Mouse (Mus musculus): ENCODE measurements at regions not wholly inside any gene's neighbourhood (a gene's known extent, or its start where the extent isn't known, plus 50 kb on each side); places are given as distances from the start of the nearest gene placed in this dataset.
A peak's percentile ranks its signal among the peaks of the same experiment; 100 is the strongest.
"Not testable (repeated sequence)": the region's sequence is repeated elsewhere in the genome, so short reads cannot be mapped to it uniquely, and the experiment has no call there.

DNA sequence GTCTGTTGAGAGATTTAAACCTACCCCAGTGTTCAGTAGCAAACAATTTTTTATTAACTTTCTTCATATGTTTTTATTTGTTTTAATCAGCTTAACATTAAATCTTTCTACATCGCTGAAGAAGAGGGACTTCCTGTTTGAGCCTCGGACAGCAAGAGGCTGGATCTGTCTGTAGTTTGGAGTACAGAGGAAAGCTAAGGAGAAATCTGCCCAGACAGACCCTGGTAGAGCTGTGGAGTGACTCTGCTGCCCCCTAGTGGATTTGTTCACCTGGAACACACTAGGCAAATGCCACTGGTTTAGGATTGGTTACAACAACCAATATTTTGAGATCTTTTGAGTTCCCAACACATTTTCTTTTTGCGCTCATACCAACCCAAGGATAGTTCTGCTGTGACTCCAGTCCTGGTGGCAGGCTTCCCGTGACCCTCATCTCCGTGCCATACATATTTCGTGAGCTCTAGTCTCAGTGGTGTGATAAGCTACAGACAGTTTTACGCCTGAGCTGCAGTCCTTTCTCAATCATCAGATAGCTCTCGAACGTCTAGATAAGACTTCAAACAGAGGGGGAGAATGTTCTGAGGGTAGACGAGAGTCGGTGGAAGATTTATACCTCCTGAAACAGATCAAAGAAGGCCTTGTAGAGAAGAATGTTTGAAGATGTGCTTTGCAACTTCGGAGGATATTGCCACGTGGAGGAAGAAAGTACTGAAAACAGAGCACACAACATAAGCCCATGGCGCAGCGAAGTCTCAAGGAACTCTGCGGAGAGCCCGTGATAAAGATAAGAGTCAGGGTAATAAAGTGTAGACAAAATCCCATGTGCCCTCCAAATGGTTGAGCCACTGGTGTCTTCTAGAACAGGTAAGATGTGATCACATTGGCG is 119.0 kb upstream of the Nabp1 start:
- ATAC-seq = peak; percentile 55

DNA sequence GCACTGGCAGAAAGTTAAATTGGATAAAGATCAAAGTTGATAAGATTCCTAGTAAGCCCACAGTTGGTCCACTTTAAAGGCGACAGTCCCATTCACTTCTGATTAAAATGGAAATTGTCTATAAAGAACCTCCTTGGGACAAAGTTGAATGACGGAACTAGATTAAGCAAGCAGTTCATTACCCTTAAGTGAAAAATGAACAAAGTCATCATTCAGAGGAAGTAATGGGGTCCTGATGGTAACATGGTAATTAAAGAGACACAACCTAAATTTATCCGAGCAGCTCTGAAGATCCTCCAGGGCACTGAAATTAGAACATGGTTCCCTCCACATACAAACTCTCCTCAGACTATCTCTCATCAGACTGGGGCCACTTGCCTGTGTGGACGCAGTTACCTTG is 116.4 kb upstream of the Nabp1 start:
- ATAC-seq = no peak

DNA sequence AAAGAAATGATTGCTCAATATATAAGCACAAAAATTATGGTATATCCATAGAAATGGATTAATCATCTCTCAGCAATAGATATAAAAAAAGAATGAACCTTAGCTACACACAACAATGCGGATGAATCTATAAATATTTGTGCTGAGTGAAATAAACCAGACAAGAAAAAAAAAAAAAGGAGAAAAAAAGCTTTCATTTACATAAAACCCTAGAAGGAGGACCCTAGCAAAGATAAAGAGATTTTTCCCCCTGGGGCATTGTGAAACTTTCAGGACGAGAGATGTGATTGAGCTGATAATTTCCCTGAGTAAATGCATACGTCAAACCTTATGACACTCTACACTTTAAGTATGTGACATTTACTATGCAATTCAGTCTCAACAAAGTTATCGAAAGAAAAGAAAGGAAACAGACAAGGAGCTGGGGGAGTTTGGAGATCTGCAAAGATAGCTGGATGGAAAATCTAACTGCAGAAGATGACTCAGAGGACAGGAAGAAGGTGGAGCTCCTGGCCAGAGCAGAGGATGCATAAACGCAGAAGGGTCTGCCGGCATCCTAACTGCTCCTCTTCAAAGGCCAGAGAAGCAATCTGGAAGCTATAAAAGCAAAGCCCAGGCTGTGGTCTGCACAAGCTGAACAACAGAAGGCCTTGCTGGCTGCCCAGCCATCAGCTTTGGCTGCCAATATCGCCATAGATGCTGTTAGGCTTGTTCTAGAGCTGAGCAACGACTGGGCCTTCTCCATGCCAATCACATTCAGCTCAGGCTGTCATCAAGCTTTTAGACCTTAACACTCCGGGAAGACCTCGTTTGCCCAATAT is 115.6 kb upstream of the Nabp1 start:
- peak; percentile 83 for ATAC-seq

DNA sequence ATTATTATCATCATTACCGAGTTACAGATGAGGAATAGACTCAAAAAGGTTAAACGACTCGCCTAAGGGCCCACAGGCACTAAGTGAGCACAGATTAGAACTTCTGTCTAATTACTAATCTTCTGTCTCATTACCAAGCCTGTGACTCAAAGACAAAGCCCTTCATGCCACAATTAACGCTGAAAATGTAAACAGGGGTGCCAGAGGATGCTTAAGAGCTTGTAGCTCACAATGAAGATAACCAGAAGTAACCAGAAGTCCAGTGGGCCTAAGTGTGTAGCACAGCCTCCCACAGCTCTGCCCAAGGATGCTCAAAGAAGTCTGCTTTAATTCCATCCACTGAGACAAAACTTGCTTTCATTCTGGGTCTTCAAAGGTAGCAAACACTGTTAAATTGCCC is 113.7 kb upstream of the Nabp1 start:
- no peak for ATAC-seq

DNA sequence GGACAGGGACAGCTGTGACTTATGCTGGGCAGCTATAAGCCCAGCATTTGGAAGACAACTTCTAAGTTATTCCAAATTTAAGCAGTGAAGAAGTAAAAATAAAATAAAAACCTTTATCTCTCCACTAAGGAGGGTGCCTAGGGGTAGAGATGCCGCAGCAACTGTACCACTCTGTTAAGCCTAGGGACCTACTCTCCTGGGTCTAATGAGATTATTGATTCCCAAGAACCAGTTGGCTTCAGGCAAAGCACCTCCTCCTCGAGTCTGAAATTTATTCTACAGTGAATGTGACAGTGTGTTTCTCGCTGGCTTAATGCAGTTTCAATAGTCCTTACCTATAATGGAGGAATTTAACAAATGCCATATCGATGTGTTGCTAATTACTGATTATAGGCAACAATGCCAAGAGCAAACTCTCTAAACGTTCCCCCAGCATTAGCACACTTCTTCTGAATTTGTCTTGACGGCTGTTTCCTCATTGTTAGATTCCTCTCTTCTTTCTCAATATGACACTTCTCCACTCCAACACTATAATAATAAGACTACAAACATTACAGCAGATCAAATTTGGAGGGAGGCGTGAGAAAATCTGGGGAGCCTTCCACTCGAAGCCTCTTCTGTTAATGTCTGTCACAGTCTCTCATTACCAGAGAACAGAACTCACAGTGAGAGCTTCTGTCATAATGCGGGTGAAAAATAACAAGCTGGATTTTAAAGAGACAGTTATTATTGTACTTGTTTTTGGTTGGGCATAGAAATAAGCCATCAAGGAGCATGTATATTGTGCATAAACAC is 112.6 kb upstream of the Nabp1 start:
- no peak for ATAC-seq

DNA sequence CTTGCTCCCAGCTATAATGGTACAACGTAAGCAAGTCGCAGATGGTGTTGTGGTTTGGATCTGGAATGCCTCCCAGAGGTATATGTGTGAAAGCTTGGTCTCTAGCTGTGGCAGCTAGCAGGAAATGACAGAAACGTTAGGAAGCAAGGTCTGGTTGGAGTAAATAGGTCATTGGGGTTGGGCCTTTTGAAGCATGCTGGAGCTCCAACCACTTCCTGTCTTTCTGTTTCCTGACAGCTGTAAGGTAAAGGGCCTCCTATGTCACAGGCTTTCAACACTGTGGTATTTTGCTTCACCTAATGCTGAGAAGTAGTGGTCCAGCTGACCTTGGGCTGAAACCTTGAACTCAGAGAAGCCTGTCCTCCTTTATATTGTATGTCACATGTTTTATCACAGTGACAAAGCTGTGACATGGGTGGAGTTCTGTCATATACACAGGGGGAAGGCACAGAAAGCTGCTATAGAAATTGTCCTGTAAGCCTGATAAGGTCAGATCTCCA is 106.8 kb upstream of the Nabp1 start:
- peak; percentile 94 for ATAC-seq

DNA sequence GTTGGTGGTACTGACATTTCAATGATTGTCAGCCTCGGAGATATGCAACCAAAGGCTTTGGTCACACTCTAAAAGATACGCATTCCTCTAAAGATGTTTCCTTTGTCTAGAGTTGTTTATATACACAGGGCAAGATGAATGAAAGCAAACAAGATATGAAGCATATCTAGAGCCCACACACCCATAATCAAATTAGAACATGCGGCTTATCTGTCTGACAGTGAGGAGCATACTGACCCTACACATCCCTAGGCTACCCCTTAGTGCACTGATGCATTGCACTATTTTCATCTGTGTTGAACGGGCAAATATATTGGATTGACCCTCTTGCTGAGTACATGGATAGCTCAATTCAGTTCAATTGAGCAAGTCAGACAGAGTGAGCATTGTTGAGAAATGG is 105.6 kb upstream of the Nabp1 start:
- ATAC-seq = no peak

DNA sequence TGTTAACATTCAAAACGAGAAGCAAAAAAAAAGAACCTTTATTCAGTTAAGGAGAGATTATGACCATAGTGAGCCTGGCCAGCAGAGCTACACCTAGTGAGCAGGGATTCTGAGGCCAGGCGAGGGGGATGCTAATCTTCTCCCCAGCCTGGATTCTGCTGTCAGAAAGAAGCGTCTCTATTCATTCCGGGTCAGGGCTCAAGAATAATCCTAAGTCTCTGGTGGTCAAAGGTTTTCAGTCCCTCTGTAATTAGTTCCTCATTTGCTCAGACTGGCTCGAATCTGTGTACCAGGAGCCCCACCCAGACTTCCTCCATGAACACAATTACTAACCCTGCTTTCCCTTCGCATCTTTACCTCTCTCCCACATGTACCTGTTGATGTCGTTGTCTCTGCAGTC is 101.8 kb upstream of the Nabp1 start:
- no peak for ATAC-seq

DNA sequence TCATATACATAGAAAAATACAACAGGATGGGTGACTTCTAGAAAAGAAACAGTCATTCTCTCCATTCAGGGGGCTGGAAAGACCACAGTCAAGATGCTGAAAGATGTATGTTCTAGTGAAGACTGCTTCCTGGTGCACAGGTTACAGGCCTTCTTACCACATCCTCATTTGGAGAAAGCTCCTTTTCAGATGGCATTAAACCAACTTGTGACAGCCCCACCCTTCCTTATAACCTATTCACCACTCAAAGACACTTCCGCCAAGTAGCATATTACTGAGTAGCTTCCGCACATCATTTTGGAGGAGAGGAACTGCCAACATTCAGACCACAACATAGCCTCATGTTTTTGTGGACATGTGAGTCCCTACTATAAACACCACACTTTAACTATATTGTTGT is 99.5 kb upstream of the Nabp1 start:
- peak; percentile 97 for ATAC-seq

DNA sequence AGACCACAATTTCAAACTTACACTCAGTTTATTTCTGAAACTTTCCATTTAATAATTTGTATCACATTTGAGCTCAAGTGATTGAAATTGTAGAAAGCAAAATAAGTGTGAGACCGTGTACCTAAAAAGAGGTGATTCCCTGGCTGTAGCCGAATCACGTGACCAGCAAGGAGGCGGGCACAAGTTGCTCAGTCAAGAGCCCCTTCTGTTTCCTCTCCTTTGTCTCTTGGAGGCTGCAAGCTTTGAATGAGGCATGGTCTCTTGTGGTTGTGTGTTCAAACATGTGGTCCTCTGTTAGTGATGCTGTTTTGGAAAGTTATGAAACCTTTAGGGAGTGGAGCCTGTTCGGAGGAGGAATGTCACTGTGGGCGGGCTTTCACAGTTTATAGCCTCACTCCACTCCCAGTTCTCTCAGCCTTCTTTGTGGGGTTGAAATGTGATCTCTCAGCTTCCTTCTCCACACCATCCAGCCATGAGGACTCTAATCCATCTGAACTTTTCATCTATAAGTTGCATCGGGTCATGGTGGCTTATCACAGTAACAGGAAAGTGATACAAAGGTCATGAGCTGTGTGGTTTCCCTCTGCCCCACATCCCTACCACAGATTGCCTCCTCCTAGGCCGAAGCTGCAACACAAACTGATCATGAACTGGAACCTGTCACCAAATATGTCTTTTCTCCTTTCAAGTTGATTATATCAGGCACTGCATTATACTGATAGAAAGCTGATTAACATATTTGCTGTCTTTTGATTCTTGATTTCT is 94.3 kb upstream of the Nabp1 start:
- ATAC-seq = peak; percentile 48

DNA sequence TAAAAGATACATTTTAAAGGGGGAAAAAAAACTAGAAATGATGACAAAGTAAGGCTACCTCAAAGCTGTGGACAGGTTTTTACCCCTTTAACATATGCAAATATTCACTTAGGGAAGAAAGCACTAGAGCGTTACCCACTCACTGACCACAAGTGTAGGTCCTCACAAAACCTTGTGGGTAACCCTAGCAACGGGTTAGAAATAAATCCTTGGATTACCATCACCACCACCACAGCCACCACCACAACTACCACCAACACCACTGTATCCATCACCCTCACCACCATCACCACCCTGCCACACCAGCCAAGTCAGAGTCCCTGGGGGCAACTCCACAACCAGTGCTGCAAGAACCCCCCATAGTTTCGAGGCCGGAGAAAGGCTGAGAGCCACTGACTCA is 91.4 kb upstream of the Nabp1 start:
- no peak for ATAC-seq

DNA sequence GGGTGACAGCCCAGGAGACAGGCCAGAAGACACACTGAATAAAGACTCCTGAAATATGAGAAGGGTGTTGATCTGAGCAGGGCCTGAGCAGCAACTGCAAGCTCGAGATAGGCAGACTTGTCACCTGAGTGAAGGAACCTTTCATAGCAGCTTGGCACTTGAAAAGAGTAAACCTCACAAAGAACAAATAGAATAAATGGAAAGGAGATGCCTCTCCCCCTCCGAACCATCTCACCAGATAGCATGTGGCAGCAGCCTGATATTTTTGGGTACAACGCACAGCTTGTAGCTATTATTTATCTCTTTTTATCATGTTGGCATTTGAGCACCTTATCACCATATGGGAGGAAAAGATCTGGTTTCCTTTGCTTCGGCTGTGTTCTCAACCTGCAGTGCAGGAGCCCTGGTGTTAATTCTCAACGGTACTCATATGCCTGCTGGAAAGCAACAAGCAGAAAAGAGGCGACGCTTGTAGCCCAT is 88.0 kb upstream of the Nabp1 start:
- ATAC-seq = no peak

DNA sequence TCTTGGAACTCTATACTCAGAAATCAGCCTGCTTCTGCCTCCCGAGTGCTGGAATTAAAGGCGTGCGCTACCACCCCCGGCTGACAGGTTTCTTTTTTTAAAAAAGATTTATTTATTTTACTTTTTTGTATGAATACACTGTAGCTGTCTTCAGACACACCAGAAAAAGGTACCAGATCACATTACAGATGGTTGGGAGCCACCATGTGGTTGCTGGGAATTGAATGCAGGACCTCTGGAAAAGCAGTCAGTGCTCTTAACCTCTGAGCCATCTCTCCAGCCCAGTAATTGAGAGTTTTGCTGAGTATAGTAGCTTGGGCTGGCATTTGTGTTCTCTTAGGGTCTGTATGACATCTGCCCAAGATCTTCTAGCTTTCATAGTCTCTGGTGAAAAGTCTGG is 78.4 kb upstream of the Nabp1 start:
- ATAC-seq = not testable (repeated sequence)

DNA sequence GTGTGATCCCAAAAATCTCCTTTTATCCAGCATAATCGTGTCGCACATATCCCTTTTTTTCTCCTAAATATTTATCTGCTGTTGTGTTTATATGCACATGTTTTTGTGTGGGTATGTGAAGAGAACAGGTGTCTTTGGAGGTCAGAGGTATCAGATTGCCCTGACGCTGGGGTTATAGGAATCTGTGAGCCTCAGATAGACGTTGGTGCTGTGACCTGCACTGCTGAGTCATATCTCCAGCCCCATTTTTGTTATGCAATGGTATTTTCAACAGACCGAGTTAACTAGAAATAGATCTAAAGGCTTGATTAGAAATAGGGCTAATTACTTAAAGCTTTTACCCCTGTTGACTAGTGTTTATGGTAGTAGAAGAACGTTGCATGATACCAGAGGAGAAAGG is 75.5 kb upstream of the Nabp1 start:
- ATAC-seq = no peak

DNA sequence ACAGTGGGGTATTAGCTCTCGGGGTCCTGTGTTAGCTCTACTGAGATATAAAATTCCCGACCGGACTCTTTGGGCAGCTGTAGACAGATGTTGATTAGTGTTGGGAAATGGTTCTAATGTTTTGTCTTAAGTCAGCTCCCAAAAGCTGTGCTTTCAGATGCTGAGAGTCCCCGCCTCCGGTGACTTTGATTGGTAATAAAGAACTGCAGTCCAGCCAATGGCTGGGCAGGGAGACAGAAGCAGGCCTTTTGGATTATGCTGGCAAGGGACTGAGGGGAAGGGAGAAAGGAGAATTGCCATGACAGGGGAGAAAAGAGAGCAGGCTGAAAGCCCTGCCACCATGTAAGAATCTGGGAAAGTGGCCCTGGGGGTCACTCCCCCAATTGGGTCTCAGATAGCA is 73.4 kb upstream of the Nabp1 start:
- ATAC-seq = no peak

DNA sequence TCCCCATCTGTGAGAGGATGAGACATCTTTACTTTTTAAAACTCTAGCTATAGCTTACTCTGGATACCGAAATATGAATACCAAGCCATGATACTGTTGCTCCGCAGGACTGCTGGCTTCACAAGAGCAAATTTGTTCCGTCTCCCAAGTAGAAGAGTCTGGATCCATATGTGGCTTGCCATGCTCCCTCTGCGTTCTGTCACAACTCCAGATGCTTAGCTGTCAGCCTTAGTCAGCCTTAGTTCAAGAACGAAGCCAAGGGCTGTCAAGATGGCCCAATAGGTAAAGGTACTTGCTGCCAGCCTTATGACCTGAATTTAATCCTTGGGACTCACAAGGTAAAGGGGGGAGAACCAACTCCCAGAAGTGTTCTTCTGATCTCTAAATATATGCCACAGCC is 64.6 kb upstream of the Nabp1 start:
- no peak for ATAC-seq

DNA sequence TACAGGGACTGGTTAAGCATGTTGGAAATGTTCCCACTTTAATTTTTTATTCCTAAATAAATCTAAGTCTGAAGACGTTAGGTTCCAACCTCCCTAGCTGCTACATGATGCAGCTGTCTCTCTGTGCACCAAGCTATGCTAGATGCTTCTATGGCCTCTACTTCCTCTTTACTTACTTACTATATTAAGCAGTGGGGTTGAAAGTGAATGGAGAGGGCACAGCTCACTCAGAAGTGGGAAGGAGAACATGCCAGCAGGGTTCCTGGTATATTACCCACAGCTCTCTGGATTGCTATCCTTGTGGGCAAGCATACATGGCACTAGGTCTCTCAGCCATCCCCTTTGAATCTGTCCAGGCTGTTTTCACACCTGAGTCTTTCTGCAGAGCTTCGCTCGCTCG is 61.4 kb upstream of the Nabp1 start:
- no peak for ATAC-seq

DNA sequence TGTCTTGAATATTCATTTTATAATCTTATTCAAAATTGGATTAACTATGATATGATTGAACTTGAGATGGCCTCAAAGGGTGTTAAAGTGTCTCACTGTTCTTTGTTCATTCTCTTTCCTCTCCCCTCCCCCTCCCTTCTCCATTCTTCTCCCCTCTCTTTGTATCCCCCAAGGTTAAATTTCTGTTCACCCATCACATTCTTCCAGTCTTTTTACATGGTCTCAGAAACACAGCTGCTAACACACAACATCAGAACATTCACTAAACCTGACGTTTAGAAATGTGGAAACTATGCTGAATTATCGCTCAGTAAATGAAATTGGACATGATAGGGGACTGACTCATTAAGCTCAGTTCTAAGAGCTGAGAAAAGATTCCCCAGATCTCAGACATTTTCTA is 60.6 kb upstream of the Nabp1 start:
- no peak for ATAC-seq

DNA sequence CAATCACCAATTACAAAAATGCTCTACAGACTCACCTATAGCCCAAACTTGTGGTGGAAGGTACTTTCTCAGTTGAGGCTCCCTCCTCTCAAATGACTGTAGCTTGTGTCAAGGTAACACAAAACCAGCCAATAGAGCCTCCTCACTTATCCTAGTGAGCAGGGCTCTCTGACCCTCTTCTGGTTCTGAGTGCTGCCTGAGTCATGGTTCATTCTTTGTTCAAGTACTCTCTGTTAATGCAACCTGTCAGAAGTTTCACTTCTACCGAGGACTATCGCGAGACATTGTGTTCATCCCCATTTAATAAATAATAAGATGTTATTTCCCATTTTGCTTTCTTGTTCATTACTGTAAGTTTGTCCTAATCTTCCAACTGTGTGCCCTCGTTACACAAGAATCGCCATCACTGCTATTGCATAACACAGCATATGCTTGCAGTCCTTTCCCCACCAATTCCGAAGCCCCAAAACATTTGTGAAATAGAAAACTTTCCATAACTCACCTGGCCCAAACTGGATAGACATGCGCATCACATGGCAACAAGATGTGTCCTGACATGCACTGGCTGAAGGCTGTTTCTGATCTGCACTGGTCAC is 59.6 kb upstream of the Nabp1 start:
- ATAC-seq = no peak

DNA sequence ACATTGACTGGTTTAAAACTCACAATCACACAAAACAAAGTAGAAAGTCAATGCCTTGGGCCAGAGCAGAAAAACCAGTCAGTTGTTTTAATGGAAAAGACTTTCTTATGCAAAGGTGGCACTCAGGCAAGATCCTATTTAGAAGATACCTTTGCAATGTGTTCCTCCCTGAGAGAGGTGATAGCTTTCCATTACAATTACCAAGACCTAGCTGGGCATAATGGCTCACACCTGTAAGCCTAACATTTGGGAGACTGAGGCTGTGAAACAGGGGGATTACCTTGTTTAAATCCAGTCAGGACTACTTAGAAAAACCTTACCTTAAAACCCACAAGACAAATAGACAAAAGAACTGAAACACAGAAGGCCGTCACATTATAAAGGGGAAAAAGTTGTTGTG is 57.9 kb upstream of the Nabp1 start:
- ATAC-seq = no peak

DNA sequence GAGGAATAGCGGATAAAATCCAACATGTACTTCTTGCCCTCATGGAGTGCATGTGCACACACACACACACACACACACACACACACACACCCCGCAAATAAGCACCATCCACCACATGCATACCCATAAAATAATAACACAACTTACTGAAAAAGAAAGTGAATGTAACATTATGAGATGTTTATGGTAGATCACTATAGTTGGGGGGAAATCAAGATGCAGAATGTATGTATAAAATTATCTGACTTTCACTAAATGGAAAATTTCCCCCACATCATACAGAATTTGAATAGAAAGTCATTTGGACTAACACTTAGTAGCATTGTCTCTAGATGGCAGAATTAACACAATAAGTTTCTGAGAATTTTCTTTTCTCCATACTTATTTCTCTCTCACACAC is 57.2 kb upstream of the Nabp1 start:
- ATAC-seq = peak; percentile 46

DNA sequence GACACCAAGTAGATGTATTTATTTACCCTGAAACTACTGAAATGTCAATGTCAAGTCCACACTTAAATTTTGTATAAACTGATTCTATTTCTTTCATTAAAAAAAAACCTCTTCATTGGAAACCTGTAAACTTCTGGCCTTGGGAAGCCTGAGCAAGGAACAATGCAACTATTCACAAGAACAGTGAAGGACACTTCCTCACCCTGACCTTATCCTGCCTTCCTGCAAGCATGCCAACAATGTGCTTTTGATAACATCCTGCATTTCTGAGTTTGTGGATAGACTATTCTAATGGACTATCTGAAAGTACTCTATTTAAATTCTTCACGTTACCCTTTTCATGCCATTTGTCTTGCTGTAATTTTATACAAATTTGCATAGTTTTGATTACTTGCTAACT is 53.1 kb upstream of the Nabp1 start:
- no peak for ATAC-seq
